Comparison of ENCODE assay signal across 8 mouse cellular contexts in genomic region chr17:32189850-32190249, GRCm38 (mm10). TPM values are rescaled to one million over a fixed set of nuclear protein-coding genes. Genes with fewer than 3 reads are reported as not detected.
DNase-seq lines count a peak whose midpoint lies in the region; ATAC-seq and TF ChIP-seq lines count a peak whose summit lies in the region.

No protein-coding gene starts in this region.

- TF ChIP-seq CTCF in liver, adult 2 months (IDR thresholded peaks at IDR 0.05; ENCODE audit: low read depth, low read length), result no peak

- no peak overlapping the region for H3K4me3 ChIP-seq in liver, adult 2 months (ENCODE audit: insufficient read depth, low read depth, low read length)
- H3K4me3 ChIP-seq in forebrain, embryonic 10.5 days, result peak overlapping the region; percentile 55
- peak overlapping the region; percentile 37 for H3K4me3 ChIP-seq in limb, embryonic 15.5 days
- H3K4me3 ChIP-seq in neural tube, embryonic 14.5 days (ENCODE audit: low read depth, low read length), result no peak overlapping the region

- no peaks in the 10 kb centered on the region for H3K9me3 ChIP-seq in forebrain, embryonic 10.5 days
- no peaks in the 10 kb centered on the region for H3K9me3 ChIP-seq in limb, embryonic 15.5 days
- H3K9me3 ChIP-seq in neural tube, embryonic 14.5 days (ENCODE audit: control insufficient read depth, low read length), result no peaks in the 10 kb centered on the region

- H3K27me3 ChIP-seq in liver, adult 2 months (ENCODE audit: control insufficient read depth, insufficient read depth, low read length), result no peaks in the 10 kb centered on the region
- H3K27me3 ChIP-seq in forebrain, embryonic 10.5 days (ENCODE audit: poor library complexity, severe bottlenecking), result peaks cover 38% of the 10 kb centered on the region
- peaks cover 24% of the 10 kb centered on the region for H3K27me3 ChIP-seq in limb, embryonic 15.5 days
- H3K27me3 ChIP-seq in neural tube, embryonic 14.5 days (ENCODE audit: control insufficient read depth, insufficient read depth, low read length), result no peaks in the 10 kb centered on the region

- no peak overlapping the region for H3K9ac ChIP-seq in liver, adult 2 months (ENCODE audit: low read depth, low read length)
- no peak overlapping the region for H3K9ac ChIP-seq in limb, embryonic 15.5 days
- H3K9ac ChIP-seq in neural tube, embryonic 14.5 days (replicated peaks; ENCODE audit: low read depth, low read length), result no peak overlapping the region

- TF ChIP-seq POLR2A in liver, adult 2 months (IDR thresholded peaks at IDR 0.05; ENCODE audit: extremely low read depth, insufficient read depth, low read length), result no peak

- H3K79me2 ChIP-seq in liver, adult 2 months (ENCODE audit: control insufficient read depth, insufficient read depth, low read length), result no peaks in the 10 kb centered on the region

- H3K27ac ChIP-seq in liver, adult 2 months (replicated peaks; ENCODE audit: insufficient read depth, low read depth, low read length), result no peak overlapping the region
- H3K27ac ChIP-seq in forebrain, embryonic 10.5 days, result no peak overlapping the region
- H3K27ac ChIP-seq in limb, embryonic 15.5 days, result no peak overlapping the region
- no peak overlapping the region for H3K27ac ChIP-seq in neural tube, embryonic 14.5 days (ENCODE audit: low read depth, low read length)

- no peaks in the 10 kb centered on the region for H3K36me3 ChIP-seq in liver, adult 2 months (ENCODE audit: control insufficient read depth, insufficient read depth, low read length)
- 0 out of 2 replicates have a peak, but pooled peaks cover 6% of the 10 kb centered on the region for H3K36me3 ChIP-seq in forebrain, embryonic 10.5 days (replicated peaks)
- H3K36me3 ChIP-seq in limb, embryonic 15.5 days, result no peaks in the 10 kb centered on the region; the same call in 1 of the 2 replicates
- no peaks in the 10 kb centered on the region for H3K36me3 ChIP-seq in neural tube, embryonic 14.5 days (ENCODE audit: control insufficient read depth, insufficient read depth, low read length)

- 9% methylated on average over 5 of the region's 5 CpGs for WGBS in liver, adult 2 months
- 14% methylated on average over 5 of the region's 5 CpGs for WGBS in forebrain, embryonic 10.5 days
- 13% methylated on average over 5 of the region's 5 CpGs for WGBS in limb, embryonic 15.5 days
- 14% methylated on average over 5 of the region's 5 CpGs for WGBS in neural tube, embryonic 14.5 days

- DNase-seq in liver, adult 2 months (ENCODE audit: extremely low read depth, low read depth, low spot score), result peak; percentile 62
- DNase-seq in liver, result no peak
- no peak for DNase-seq in forebrain, embryonic 10.5 days (ENCODE audit: extremely low spot score, low spot score)
- no peak for DNase-seq in thymus, adult 18-20 months
- DNase-seq in embryo, embryonic 9.5 days (ENCODE audit: extremely low spot score), result no peak
- no peak for DNase-seq in cerebellum, adult 9-11 months

- H3K4me1 ChIP-seq in liver, adult 2 months (ENCODE audit: control insufficient read depth, insufficient read depth, low read length), result peaks cover 4% of the 10 kb centered on the region; the same call in 1 of the 2 replicates
- peaks cover 17% of the 10 kb centered on the region for H3K4me1 ChIP-seq in forebrain, embryonic 10.5 days
- peaks cover 17% of the 10 kb centered on the region for H3K4me1 ChIP-seq in limb, embryonic 15.5 days
- H3K4me1 ChIP-seq in neural tube, embryonic 14.5 days (ENCODE audit: control insufficient read depth, insufficient read depth, low read length), result 0 out of 2 replicates have a peak, but pooled peaks cover 7% of the 10 kb centered on the region

- ATAC-seq in limb, embryonic 15.5 days (ENCODE audit: insufficient number of reproducible peaks, low FRiP score, low TSS enrichment, low read depth), result no peak
- no peak for ATAC-seq in neural tube, embryonic 14.5 days (ENCODE audit: low read depth)

- H3K4me2 ChIP-seq in limb, embryonic 15.5 days, result peak overlapping the region; percentile 74
- H3K4me2 ChIP-seq in neural tube, embryonic 14.5 days (ENCODE audit: low read depth, low read length), result peak overlapping the region; percentile 84; the same call in 1 of the 2 replicates

RNA-seq across cellular contexts. Expression of gene Ephx3, which starts 0.5 kb away (rescaled TPM):
- 0.07 and 0.09 TPM in 2 replicates for total RNA-seq in liver, adult 2 months (2014; rRNA removed)
- 0.21 and 0.22 TPM in 2 replicates for polyA plus RNA-seq in liver, adult 2 months (2012; rRNA removed)
- polyA plus RNA-seq in forebrain, embryonic 10.5 days (2016; fragmentation: Nextera tagmentation; extraction: Ambion mirVana), result 0.09 and 0.20 TPM in 2 replicates
- polyA plus RNA-seq in limb, embryonic 15.5 days (2015; fragmentation: Nextera tagmentation; extraction: Ambion mirVana), result 19.0 and 20.6 TPM in 2 replicates
- polyA plus RNA-seq in neural tube, embryonic 14.5 days (2014; fragmentation: Nextera tagmentation; extraction: Ambion mirVana), result 0.33 and 0.46 TPM in 2 replicates

RNA-seq across cellular contexts. Expression of gene Notch3, which starts 23.2 kb away (rescaled TPM):
- total RNA-seq in liver, adult 2 months (2014; rRNA removed), result 0.55 and 1.0 TPM in 2 replicates
- 1.3 TPM in 2 replicates for polyA plus RNA-seq in liver, adult 2 months (2012; rRNA removed)
- polyA plus RNA-seq in forebrain, embryonic 10.5 days (2016; fragmentation: Nextera tagmentation; extraction: Ambion mirVana), result 24.4 and 25.7 TPM in 2 replicates
- 16.7 and 17.5 TPM in 2 replicates for polyA plus RNA-seq in limb, embryonic 15.5 days (2015; fragmentation: Nextera tagmentation; extraction: Ambion mirVana)
- polyA plus RNA-seq in neural tube, embryonic 14.5 days (2014; fragmentation: Nextera tagmentation; extraction: Ambion mirVana), result 8.0 and 8.3 TPM in 2 replicates

Comparison
In these comparisons a context has a peak if more than half of its experiments do, and no peak if none do; other contexts are left out.
1. H3K4me3 ChIP-seq: peak in forebrain, embryonic 10.5 days (single experiment) and limb, embryonic 15.5 days (single experiment); none in liver, adult 2 months (single experiment) and neural tube, embryonic 14.5 days (single experiment).
2. RNA of gene Ephx3, which starts 0.5 kb away (polyA plus RNA-seq): 19.0 to 20.6 TPM in limb, embryonic 15.5 days; 0.33 to 0.46 TPM in neural tube, embryonic 14.5 days, 0.21 to 0.22 TPM in liver, adult 2 months and 0.09 to 0.20 TPM in forebrain, embryonic 10.5 days; every median in the first group is over 10 times any median in the second.